Mouse (Mus musculus): ENCODE measurements at regions not wholly inside any gene's neighbourhood (a gene's known extent, or its start where the extent isn't known, plus 50 kb on each side); places are given as distances from the start of the nearest gene placed in this dataset.

GRCm38 (mm10) chr5:49816751-49817150 is 242.1 kb downstream of the Adgra3 start:
- ATAC-seq (ENCODE audit: low FRiP score): no peak
- Histone ChIP-seq H3K4me3 (ENCODE audit: low read depth, low read length) (no peak overlapping the region), H3K4me1 (replicated peaks; ENCODE audit: control insufficient read depth, insufficient read depth, low read length) (no peaks in the 10 kb centered on the region), H3K36me3 (ENCODE audit: control insufficient read depth, insufficient read depth, low read length) (no peaks in the 10 kb centered on the region), H3K27ac (ENCODE audit: low read depth, low read length) (no peak overlapping the region), H3K9me3 (ENCODE audit: control insufficient read depth, low read length) (no peaks in the 10 kb centered on the region), H3K4me2 (replicated peaks; ENCODE audit: low read depth, low read length) (no peak overlapping the region), H3K27me3 (ENCODE audit: control insufficient read depth, insufficient read depth, low read length) (no peaks in the 10 kb centered on the region), H3K9ac (ENCODE audit: low read depth, low read length) (no peak overlapping the region)
- no peak for DNase-seq (ENCODE audit: low spot score)
- WGBS: 73% methylated on average over 3 of the region's 3 CpGs

GRCm38 (mm10) chr5:49813335-49813734 is 245.5 kb downstream of the Adgra3 start:
- Histone ChIP-seq H3K9ac (ENCODE audit: low read depth, low read length) (no peak overlapping the region), H3K27ac (ENCODE audit: low read depth, low read length) (no peak overlapping the region), H3K4me3 (ENCODE audit: low read depth, low read length) (no peak overlapping the region), H3K36me3 (ENCODE audit: control insufficient read depth, insufficient read depth, low read length) (no peaks in the 10 kb centered on the region), H3K27me3 (ENCODE audit: control insufficient read depth, insufficient read depth, low read length) (no peaks in the 10 kb centered on the region), H3K4me1 (replicated peaks; ENCODE audit: control insufficient read depth, insufficient read depth, low read length) (no peaks in the 10 kb centered on the region), H3K4me2 (replicated peaks; ENCODE audit: low read depth, low read length) (no peak overlapping the region), H3K9me3 (ENCODE audit: control insufficient read depth, low read length) (no peaks in the 10 kb centered on the region)
- 81% methylated on average over 9 of the region's 9 CpGs for WGBS
- no peak for ATAC-seq (ENCODE audit: low FRiP score)
- no peak for DNase-seq (ENCODE audit: low spot score)

- Histone ChIP-seq H3K9ac (ENCODE audit: low read depth, low read length) (no peak overlapping the region), H3K27me3 (ENCODE audit: control insufficient read depth, insufficient read depth, low read length) (no peaks in the 10 kb centered on the region), H3K4me1 (replicated peaks; ENCODE audit: control insufficient read depth, insufficient read depth, low read length) (no peaks in the 10 kb centered on the region), H3K9me3 (ENCODE audit: control insufficient read depth, low read length) (no peaks in the 10 kb centered on the region), H3K27ac (ENCODE audit: low read depth, low read length) (no peak overlapping the region), H3K4me3 (ENCODE audit: low read depth, low read length) (no peak overlapping the region), H3K36me3 (ENCODE audit: control insufficient read depth, insufficient read depth, low read length) (no peaks in the 10 kb centered on the region), H3K4me2 (replicated peaks; ENCODE audit: low read depth, low read length) (no peak overlapping the region)
- ATAC-seq (ENCODE audit: low FRiP score) (no peak), DNase-seq (ENCODE audit: low spot score) (no peak)
- WGBS: 83% methylated on average over 11 of the region's 11 CpGs
Observed at GRCm38 (mm10) chr5:49788494-49789160, 263.9 kb upstream of the Kcnip4 start.

GRCm38 (mm10) chr5:49783728-49784127 is 259.0 kb upstream of the Kcnip4 start:
- H3K9ac ChIP-seq (ENCODE audit: low read depth, low read length): no peak overlapping the region
- no peak overlapping the region for H3K27ac ChIP-seq (ENCODE audit: low read depth, low read length)
- DNase-seq (ENCODE audit: low spot score): no peak
- 81% methylated on average over 3 of the region's 3 CpGs for WGBS
- no peak for ATAC-seq (ENCODE audit: low FRiP score)
- H3K27me3 ChIP-seq (ENCODE audit: control insufficient read depth, insufficient read depth, low read length): no peaks in the 10 kb centered on the region
- H3K4me2 ChIP-seq (replicated peaks; ENCODE audit: low read depth, low read length): no peak overlapping the region
- no peaks in the 10 kb centered on the region for H3K4me1 ChIP-seq (replicated peaks; ENCODE audit: control insufficient read depth, insufficient read depth, low read length)
- no peaks in the 10 kb centered on the region for H3K36me3 ChIP-seq (ENCODE audit: control insufficient read depth, insufficient read depth, low read length)
- no peak overlapping the region for H3K4me3 ChIP-seq (ENCODE audit: low read depth, low read length)
- H3K9me3 ChIP-seq (ENCODE audit: control insufficient read depth, low read length): no peaks in the 10 kb centered on the region

GRCm38 (mm10) chr5:49761054-49761453 is 236.3 kb upstream of the Kcnip4 start:
- Histone ChIP-seq H3K4me1 (replicated peaks; ENCODE audit: control insufficient read depth, insufficient read depth, low read length) (no peaks in the 10 kb centered on the region), H3K27me3 (ENCODE audit: control insufficient read depth, insufficient read depth, low read length) (no peaks in the 10 kb centered on the region), H3K4me2 (replicated peaks; ENCODE audit: low read depth, low read length) (no peak overlapping the region), H3K9me3 (ENCODE audit: control insufficient read depth, low read length) (no peaks in the 10 kb centered on the region), H3K4me3 (ENCODE audit: low read depth, low read length) (no peak overlapping the region), H3K9ac (ENCODE audit: low read depth, low read length) (no peak overlapping the region), H3K36me3 (ENCODE audit: control insufficient read depth, insufficient read depth, low read length) (no peaks in the 10 kb centered on the region), H3K27ac (ENCODE audit: low read depth, low read length) (no peak overlapping the region)
- WGBS: 90% methylated on average over 4 of the region's 4 CpGs
- DNase-seq (ENCODE audit: low spot score) (no peak), ATAC-seq (ENCODE audit: low FRiP score) (no peak)

GRCm38 (mm10) chr5:49755531-49755930 is 230.8 kb upstream of the Kcnip4 start:
- Histone ChIP-seq H3K9me3 (ENCODE audit: control insufficient read depth, low read length) (no peaks in the 10 kb centered on the region), H3K4me1 (replicated peaks; ENCODE audit: control insufficient read depth, insufficient read depth, low read length) (no peaks in the 10 kb centered on the region), H3K9ac (ENCODE audit: low read depth, low read length) (no peak overlapping the region), H3K36me3 (ENCODE audit: control insufficient read depth, insufficient read depth, low read length) (no peaks in the 10 kb centered on the region), H3K27ac (ENCODE audit: low read depth, low read length) (no peak overlapping the region), H3K4me2 (replicated peaks; ENCODE audit: low read depth, low read length) (no peak overlapping the region), H3K27me3 (ENCODE audit: control insufficient read depth, insufficient read depth, low read length) (no peaks in the 10 kb centered on the region), H3K4me3 (ENCODE audit: low read depth, low read length) (no peak overlapping the region)
- WGBS: 91% methylated on average over 1 of the region's 1 CpGs
- no peak for DNase-seq (ENCODE audit: low spot score)
- no peak for ATAC-seq (ENCODE audit: low FRiP score)

- Histone ChIP-seq H3K9ac (ENCODE audit: low read depth, low read length) (no peak overlapping the region), H3K27me3 (ENCODE audit: control insufficient read depth, insufficient read depth, low read length) (no peaks in the 10 kb centered on the region), H3K4me1 (replicated peaks; ENCODE audit: control insufficient read depth, insufficient read depth, low read length) (no peaks in the 10 kb centered on the region), H3K4me2 (replicated peaks; ENCODE audit: low read depth, low read length) (no peak overlapping the region), H3K36me3 (ENCODE audit: control insufficient read depth, insufficient read depth, low read length) (no peaks in the 10 kb centered on the region), H3K4me3 (ENCODE audit: low read depth, low read length) (no peak overlapping the region), H3K27ac (ENCODE audit: low read depth, low read length) (no peak overlapping the region), H3K9me3 (ENCODE audit: control insufficient read depth, low read length) (no peaks in the 10 kb centered on the region)
- ATAC-seq (ENCODE audit: low FRiP score) (no peak), DNase-seq (ENCODE audit: low spot score) (no peak)
- WGBS: 33% methylated on average over 1 of the region's 1 CpGs
Observed at GRCm38 (mm10) chr5:49712607-49713006, 187.9 kb upstream of the Kcnip4 start.

- no peak overlapping the region for H3K4me2 ChIP-seq (replicated peaks; ENCODE audit: low read depth, low read length)
- no peaks in the 10 kb centered on the region for H3K4me1 ChIP-seq (replicated peaks; ENCODE audit: control insufficient read depth, insufficient read depth, low read length)
- H3K9me3 ChIP-seq (ENCODE audit: control insufficient read depth, low read length): no peaks in the 10 kb centered on the region
- no peaks in the 10 kb centered on the region for H3K36me3 ChIP-seq (ENCODE audit: control insufficient read depth, insufficient read depth, low read length)
- WGBS: 93% methylated on average over 4 of the region's 4 CpGs
- H3K27me3 ChIP-seq (ENCODE audit: control insufficient read depth, insufficient read depth, low read length): no peaks in the 10 kb centered on the region
- no peak overlapping the region for H3K9ac ChIP-seq (ENCODE audit: low read depth, low read length)
- no peak for ATAC-seq (ENCODE audit: low FRiP score)
- no peak overlapping the region for H3K4me3 ChIP-seq (ENCODE audit: low read depth, low read length)
- no peak for DNase-seq (ENCODE audit: low spot score)
- H3K27ac ChIP-seq (ENCODE audit: low read depth, low read length): no peak overlapping the region
Observed at GRCm38 (mm10) chr5:49682156-49682555, 157.4 kb upstream of the Kcnip4 start.

- H3K4me1 ChIP-seq (replicated peaks; ENCODE audit: control insufficient read depth, insufficient read depth, low read length): no peaks in the 10 kb centered on the region
- H3K9me3 ChIP-seq (ENCODE audit: control insufficient read depth, low read length): no peaks in the 10 kb centered on the region
- H3K9ac ChIP-seq (ENCODE audit: low read depth, low read length): no peak overlapping the region
- H3K27me3 ChIP-seq (ENCODE audit: control insufficient read depth, insufficient read depth, low read length): no peaks in the 10 kb centered on the region
- WGBS: 74% methylated on average over 2 of the region's 2 CpGs
- ATAC-seq (ENCODE audit: low FRiP score) (no peak), DNase-seq (ENCODE audit: low spot score) (no peak)
- H3K4me3 ChIP-seq (ENCODE audit: low read depth, low read length): no peak overlapping the region
- H3K27ac ChIP-seq (ENCODE audit: low read depth, low read length): no peak overlapping the region
- no peaks in the 10 kb centered on the region for H3K36me3 ChIP-seq (ENCODE audit: control insufficient read depth, insufficient read depth, low read length)
- no peak overlapping the region for H3K4me2 ChIP-seq (replicated peaks; ENCODE audit: low read depth, low read length)
Observed at GRCm38 (mm10) chr5:49681514-49681913, 156.8 kb upstream of the Kcnip4 start.

Measured in hindbrain, embryonic 11.5 days (tissue).